Mouse (Mus musculus): ENCODE results near the gene Agpat2. TPM values are rescaled to one million over a fixed set of nuclear protein-coding genes. Genes with fewer than 3 reads are reported as not detected.

Agpat2 gene
- total RNA-seq (2015), result 37.0 and 41.9 TPM in 2 replicates
- total RNA-seq (2017), result 38.1 and 43.6 TPM in 2 replicates

- peak; percentile 70 for ATAC-seq (ENCODE audit: poor library complexity, severe bottlenecking)
Observed at GRCm38 (mm10) chr2:26603720-26604671, at the start of gene Agpat2. Gene Agpat2, minus strand, starts transcription at chr2:26604417.

DNA sequence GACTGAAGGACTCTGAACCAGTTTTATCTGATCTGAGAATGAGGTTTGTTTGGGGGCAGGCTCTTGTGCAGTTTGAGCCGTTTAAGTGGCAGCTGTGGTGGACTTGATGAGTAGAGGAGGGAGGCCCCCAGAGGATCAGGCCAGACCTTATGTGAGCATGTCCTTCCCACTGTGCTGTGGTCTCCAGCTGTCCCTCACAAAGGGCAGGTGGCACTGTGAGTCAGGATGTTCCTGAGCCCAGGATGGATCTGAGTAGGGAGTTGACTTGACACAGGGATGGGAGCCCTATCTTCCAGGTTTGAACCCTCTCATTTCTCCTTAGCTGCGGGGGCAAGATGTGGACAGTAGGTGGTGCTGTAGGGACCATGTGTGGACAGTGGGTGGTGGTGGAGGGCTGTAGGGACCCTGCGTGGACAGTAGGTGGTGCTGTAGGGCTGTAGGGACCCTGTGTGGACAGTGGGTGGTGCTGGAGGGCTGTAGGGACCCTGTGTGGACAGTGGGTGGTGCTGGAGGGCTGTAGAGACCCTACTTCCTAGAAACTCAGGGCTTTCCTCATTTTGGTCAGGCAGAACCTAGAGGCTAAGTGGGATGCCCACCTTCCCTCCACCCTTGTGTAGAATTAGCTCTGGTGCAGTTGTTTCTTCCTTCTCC lies 42.6 kb upstream of the Agpat2 start:
- peak; percentile 97 for ATAC-seq (ENCODE audit: poor library complexity, severe bottlenecking)

DNA sequence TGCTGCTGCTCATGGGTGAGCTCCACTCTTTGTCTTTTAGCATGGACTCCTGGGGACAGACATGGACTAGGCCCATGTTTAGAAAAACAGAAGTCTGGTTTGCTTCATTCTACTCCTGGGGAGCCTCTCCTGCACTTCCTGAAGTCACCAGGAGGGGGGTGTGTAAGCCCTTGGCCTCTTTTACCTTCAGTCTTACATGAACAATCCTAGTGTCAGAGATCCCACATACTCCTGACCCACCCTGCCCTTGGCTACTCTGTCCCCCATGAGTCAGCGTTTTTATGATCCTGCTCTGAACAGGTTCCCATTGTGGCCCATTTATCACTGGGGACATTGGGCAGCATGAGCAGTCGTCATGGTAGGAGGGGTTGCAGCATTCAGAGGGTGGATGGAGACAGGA lies 39.7 kb upstream of the Agpat2 start:
- ATAC-seq (ENCODE audit: poor library complexity, severe bottlenecking), result peak; percentile 39

DNA sequence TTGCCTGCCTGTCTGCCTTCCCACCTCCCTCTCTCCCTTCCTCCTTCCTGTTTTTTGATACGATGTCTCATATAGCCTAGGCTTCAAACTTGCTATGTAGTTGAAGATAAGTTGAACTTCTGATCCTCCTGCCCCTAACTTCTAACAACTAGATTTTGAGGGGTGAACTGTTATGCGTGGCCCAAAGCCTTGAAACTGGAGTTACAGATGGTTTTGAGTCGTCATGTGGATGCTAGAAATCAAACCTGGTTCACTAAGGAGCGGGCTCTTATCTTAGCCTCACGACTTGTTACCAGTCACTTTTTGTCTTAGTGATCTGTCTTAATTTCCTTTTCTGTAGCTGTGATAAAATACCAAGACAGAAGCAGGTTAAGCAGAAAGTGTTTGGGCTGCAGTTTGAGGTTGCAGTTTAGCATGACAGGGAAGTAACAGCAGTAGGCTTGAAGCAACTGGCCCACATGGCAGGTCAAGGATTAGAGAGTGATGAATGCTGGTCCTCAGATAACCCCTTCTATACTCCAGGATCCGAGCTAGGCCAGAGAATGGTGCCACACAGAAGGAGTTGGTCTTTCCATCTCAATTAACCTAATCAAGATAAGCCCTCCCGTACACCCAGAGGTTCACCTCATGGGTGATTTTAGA lies 36.9 kb upstream of the Agpat2 start:
- no peak for ATAC-seq (ENCODE audit: poor library complexity, severe bottlenecking)

DNA sequence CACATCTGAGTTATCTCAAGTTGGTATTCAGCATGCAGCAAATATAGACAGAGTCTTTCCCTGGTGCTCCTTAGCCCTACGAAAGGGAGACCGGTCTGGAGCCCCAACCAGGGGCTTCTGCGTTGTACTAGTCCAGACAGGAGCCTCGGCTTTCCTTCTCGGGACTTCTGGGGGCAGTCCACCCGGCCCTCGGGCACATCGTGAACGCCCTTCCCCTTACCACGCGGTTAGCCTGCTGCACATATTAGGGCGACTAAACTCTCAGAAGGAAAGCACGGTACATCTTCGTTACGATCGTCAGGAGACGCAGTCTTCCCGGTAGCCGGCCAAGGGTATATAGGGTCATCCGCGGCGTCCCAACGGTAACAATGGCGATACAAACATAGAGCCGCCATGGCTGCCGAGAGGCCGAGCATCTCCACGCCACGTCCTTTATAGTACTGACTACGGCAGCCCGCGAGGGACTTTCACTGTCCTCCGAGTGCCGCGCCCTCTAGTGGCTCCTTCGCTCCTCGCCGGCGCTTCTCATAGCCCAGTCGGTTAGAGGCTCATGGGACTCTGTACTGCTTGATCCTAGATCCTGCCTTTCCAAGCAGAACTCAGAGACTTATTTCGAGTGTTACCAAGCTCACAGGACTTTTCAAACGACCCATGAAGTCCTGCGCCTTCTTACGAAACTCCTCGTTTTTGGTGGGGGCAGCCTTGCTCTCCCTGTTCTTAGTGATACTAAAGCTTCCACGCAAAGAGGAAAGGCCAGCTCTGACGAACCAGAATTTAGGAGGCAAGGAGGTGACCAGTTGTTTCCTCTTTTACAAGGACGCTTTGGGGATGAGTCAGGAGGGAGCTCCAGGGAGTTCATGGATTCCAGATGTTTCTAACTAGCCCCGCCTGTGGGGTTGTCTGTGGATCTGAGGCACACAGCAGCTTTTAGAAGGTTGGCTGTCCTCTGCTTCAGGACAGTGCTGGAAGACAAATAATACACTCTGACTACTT lies 35.9 kb upstream of the Agpat2 start:
- ATAC-seq (ENCODE audit: poor library complexity, severe bottlenecking), result peak; percentile 84

DNA sequence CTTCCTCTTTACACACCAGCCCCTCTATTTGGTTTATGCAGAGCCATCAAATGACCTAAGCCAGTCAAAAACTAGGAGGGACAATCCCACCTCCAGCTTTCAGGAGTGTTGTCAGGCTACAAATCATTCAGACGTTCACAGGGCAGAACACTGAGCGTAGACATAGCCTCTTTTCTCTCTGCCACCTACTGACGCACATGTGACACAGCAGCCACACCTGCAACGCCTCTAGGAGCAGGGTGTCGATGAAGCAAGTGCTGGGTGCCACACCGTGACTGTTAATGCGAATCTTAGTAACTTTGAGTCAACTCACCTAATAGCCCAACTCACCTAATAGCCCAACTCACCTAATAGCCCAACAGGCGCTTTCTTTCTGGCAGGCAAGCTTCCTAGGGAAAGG lies 34.9 kb upstream of the Agpat2 start:
- peak; percentile 36; the same call in 1 of the 2 replicates for ATAC-seq (ENCODE audit: poor library complexity, severe bottlenecking)

GRCm38 (mm10) chr2:26638572-26638971 lies 34.4 kb upstream of the Agpat2 start:
- ATAC-seq (ENCODE audit: poor library complexity, severe bottlenecking), result no peak

GRCm38 (mm10) chr2:26638039-26638438 lies 33.8 kb upstream of the Agpat2 start:
- no peak for ATAC-seq (ENCODE audit: poor library complexity, severe bottlenecking)

DNA sequence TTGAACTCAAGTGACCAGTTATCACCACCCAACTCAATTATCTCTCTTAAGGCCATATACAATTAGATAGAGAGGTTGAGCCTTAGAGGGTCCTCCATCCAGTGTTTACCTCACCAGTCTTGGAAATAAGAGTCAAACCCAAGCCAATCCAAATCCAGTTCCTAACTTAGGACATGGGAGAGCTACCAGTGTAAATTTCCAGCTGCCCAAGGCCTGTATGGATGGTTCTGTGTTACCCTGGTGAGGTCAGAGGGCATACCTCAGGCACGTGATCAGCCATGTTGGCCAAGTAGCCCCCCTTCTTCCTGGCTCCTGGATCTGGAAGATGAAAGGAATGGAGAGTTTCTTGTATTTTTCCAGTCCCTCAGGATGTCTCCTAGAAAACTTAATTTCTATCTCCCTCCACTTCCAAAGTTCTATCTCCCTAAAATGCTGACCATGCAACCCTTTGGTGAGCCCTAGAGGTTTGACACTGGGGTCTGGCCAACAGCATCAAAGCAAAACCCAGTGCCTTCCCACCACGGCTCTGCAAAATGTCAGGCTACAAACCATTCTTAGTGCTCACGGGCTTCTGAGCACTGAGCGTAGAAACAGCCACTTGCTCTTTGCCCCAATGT lies 33.2 kb upstream of the Agpat2 start:
- ATAC-seq (ENCODE audit: poor library complexity, severe bottlenecking), result no peak

DNA sequence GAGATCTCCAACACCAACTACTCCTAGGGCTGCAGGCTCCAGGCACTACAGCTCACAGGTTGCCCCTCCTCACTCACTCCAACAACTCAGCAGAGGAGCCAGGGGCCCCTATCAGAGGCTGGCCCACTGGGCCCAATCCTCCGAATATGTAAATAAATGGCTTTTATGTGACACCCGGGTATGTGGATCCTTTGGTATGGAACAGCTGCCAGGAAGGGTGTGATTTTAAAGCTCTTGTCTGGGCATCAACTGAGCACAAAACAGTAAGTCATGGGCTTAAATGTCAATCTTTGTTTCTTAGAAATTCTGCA lies 32.1 kb upstream of the Agpat2 start:
- ATAC-seq (ENCODE audit: poor library complexity, severe bottlenecking), result no peak

DNA sequence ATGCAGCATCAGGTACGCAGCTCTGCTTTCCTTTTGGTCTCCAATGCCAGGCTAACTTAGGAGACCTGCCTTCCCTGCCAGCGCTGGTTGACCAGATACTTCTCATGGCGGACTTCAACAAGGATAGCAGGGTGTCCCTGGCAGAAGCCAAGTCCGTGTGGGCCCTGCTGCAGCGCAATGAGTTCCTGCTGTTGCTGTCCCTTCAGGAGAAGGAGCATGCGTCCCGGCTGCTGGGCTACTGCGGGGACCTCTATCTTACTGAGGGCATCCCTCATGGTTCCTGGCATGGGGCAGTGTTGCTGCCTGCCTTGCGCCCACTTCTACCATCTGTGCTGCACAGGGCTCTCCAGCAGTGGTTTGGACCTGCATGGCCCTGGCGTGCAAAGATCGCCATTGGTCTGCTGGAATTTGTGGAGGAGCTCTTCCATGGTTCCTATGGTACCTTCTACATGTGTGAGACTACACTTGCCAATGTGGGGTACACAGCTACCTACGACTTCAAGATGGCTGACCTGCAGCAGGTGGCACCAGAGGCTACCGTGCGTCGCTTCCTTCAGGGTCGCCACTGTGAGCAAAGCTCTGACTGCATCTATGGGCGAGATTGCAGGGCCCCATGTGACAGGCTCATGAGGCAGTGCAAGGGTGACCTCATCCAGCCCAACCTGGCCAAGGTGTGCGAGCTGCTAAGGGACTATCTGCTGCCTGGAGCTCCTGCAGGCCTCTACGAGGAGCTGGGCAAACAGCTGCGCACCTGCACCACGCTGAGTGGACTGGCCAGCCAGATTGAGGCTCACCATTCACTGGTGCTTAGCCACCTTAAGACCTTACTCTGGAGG lies 31.5 kb upstream of the Agpat2 start:
- no peak for ATAC-seq (ENCODE audit: poor library complexity, severe bottlenecking)

- ATAC-seq (ENCODE audit: poor library complexity, severe bottlenecking), result peak; percentile 51
Observed at GRCm38 (mm10) chr2:26634629-26635488, 30.6 kb upstream of the Agpat2 start.

DNA sequence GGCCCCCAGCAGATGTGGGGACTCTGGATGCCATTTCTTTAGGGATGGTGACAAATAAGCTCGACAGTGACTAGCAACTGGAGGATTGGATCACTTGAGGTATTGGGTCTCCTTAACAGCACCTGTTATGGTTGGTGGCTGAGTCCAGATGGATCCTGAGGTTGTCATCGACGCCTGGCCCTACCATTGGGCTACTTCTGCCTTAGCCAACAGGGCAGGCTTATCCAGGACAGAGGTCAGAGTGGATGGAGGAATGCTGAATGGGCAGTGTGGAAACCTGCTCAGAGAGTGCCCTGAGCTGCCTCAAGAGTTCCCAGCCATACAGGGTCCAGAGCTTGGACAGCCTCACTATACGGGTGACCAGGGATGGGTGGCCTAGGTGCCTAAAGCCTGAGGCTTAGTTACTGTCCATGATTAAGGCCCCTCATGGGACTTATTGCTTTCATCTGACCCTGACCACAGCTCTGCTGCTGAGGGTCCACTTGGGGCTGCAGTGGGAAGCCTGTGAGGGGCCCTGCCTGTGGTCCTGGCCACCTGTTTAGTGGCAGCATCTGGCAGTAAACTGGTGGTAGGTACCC lies 29.8 kb upstream of the Agpat2 start:
- no peak for ATAC-seq (ENCODE audit: poor library complexity, severe bottlenecking)

GRCm38 (mm10) chr2:26632541-26633395 lies 28.6 kb upstream of the Agpat2 start:
- no peak for ATAC-seq (ENCODE audit: poor library complexity, severe bottlenecking)

DNA sequence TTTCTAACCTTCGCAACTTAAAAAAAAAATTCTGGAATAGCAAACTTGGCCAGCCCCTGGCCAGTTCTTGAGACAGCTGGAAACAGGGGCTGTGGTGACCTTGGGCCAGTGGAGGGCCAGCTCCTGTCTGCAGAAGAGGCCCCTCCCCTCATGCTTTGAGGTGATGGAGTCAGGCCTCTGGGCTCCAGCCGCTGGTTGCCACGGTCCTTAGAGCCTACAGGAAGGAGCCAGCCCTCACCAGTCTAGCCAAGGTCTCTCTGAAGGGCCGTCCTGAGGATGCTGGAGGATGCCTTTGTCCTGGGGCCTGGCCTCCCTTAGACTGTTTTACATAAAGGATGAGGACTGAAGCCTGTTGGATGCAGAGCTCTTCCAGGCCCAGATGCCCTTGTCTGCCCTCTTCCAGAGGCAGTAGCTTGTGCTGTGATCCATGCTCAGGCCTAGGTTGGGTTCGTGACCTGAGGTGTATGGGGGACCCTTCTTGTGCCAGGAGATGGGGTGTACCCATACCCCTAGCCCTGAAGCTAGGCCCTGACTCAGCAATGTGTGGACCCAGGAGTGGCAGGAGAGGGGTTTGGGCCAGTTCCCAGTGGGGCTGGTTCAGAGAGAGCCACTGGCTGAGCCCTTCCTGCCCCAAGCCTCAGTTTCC lies 24.7 kb upstream of the Agpat2 start:
- ATAC-seq (ENCODE audit: poor library complexity, severe bottlenecking), result peak; percentile 14; the same call in 1 of the 2 replicates
